Mouse (Mus musculus) ZHBTc4 (cell line): Measurements from ENCODE around the gene Zbtb16.

Source experiments
- DNase-seq: peaks from one replicate; pipeline ENCODE4 v3.0.0-alpha.2; 2011; ENCODE audit warnings: low read depth, low spot score

Zbtb16 gene

GRCm38 (mm10) chr9:48710355-48711295, 125.4 kb downstream of the Zbtb16 start:
- DNase-seq: no peak

DNA sequence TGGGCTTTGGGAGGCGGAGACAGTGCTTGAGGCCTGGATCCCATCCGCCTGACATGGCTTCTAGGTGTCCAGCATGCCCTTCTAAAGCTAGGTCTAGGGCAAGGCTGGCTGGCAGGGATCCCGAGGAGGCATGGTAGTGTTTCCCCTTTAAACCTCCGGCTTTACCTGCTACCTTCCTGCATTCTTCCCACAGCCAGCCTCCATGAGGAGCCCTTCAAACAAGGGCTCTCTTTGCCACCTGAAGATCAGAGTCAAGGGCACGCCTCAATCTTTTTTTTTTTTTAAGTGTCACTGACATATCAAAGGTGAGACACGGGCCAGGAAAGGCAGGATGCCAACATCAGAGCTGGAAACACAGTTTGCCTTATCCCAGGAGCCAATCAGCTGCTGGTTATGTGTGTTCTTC, 128.2 kb downstream of the Zbtb16 start:
- no peak for DNase-seq

DNA sequence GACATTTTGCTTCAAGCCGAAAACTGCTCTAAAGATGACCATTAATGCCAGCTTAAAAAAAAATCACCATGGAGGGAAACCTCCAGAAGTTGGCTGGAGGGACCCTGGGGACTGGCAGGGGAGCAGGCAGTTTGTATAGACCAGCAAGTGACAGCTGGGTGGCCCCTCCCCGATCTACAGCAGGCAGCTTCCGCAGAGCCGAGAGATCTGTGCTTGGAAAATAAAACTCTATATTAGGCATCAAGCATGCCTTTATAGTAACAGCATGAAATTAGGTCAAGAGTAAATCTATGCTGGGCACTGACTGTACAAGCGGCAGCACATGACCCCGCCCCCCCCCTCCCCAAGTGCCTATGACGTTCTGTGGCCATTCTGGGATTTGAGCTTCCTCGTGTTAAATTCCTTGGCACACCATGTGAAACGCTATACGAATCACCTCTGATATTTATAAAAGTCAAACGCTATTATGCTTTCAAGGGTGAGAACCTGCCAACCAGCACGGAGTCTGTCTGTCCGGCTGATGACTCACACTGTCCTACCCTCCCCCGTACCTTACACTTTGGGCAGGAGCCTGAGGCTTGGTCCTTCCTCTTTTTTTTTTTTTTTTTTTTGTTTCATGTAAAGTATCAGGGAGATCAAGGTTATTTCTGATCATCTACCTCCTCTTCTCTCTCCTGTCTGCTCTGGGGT, 128.7 kb downstream of the Zbtb16 start:
- DNase-seq: no peak

- DNase-seq: no peak
These were observed 134.7 kb downstream of the Zbtb16 start for GRCm38 (mm10) chr9:48701296-48701695.

GRCm38 (mm10) chr9:48700871-48701270, 135.2 kb downstream of the Zbtb16 start:
- DNase-seq: no peak

- no peak for DNase-seq
These were observed 138.6 kb downstream of the Zbtb16 start for GRCm38 (mm10) chr9:48697470-48697815.

DNA sequence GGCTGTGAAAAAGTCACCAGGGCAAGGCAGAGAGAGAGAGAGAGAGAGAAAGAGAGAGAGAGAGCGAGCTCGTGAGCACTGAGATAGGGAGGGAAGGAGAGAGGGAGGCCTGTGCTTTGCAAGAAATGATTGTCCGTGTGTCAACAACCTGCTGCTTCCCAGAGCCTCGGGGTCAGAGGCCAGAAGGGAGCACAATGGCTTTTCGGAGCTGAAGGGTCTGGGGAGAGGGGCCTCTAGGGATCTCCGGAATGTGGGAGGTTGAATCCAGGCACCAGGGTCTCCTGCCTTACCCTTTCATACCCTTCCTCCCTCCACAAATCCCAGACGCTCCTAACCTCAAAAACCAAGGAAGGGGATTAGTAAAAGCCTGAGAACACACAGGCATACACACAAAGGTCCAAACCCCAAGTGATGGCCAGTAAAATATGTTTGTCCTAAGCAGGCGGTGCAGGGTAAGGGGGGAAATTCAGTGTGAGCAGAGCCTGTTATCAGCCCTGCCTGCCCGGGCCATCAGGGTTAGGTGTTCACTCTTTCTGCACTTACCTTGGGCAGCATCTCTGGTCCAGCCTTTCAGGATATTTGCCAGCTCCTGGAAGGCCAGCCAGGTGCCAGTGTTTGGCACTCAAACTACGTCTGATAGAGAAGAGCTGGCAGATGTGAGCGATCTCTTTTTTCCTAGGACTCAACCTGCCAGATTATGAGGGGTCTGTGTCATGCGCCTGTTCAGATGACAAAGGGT, 139.1 kb downstream of the Zbtb16 start:
- no peak for DNase-seq

DNA sequence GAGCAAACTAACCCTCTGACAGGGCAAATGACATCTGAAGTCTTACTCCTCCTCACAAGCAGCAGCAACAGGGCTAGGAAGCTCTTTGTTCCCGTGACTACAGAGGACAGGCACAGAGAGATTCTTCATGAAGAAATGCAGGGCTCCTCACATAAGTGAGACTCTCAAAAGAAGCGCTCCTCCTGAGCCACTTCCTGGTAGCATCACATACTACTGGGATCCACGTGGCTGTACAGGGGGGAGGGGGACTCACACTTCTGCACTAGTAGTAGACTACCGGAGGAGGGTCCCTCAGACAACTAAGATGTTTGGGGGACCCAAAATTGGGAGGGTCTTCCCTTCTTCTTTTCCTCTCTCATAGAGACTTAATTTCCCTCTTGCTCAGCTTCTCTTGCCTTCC, 139.7 kb downstream of the Zbtb16 start:
- DNase-seq: no peak

GRCm38 (mm10) chr9:48695796-48696195, 140.2 kb downstream of the Zbtb16 start:
- peak; percentile 63 for DNase-seq

DNA sequence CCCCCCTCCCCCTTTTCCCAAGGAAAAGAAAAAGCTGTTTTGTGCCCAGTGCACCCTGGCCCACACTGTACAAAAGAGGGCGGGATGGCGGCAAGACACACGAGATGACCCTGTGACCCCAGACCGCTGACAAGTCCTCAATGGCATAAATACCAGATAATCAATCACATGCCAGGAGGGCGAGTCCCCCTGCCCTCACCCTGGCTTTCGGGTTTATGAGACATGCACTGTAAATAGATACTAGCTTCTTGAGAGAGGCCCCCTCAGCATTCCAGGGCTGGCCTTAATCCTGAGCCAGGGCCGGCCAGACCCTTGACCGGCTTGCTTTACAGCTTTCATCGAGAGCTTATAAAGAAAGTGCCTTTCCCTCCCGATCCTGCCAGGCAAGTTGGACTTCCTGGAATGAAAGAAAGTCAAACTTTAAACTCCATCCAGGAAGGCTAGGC, 141.4 kb downstream of the Zbtb16 start:
- no peak for DNase-seq

DNA sequence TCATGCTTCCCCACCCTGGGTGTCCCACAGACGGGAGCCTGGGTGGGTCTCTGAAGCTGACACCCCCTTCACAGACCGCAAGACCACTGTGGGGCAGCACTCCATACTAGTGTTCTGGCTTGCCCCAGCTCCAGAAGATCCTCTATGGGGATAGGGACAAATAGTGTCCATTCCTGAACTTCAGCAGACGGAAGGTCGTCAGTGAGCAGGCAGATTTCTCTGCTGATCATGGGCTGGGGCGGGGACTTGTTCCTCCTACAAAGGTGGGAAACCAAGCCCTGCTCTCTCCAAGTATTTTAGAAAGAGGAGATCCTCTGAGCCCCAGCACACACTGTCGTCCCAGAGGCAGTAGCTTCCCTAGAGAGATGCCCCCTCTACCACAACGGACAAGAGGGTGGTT, 142.3 kb downstream of the Zbtb16 start:
- DNase-seq: no peak

DNA sequence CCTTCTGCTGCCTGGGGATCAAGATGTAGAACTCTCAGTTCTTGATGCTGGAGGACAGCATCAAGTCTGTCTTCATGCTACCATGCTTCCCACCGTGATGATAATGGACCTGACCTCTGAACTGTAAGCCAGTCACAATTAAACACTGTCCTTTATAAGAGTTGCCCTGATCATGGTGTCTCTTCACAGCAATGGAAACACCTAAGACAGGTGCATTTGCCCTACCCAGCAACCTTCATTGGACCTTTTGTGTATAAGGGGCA, 146.4 kb downstream of the Zbtb16 start:
- DNase-seq: no peak

DNA sequence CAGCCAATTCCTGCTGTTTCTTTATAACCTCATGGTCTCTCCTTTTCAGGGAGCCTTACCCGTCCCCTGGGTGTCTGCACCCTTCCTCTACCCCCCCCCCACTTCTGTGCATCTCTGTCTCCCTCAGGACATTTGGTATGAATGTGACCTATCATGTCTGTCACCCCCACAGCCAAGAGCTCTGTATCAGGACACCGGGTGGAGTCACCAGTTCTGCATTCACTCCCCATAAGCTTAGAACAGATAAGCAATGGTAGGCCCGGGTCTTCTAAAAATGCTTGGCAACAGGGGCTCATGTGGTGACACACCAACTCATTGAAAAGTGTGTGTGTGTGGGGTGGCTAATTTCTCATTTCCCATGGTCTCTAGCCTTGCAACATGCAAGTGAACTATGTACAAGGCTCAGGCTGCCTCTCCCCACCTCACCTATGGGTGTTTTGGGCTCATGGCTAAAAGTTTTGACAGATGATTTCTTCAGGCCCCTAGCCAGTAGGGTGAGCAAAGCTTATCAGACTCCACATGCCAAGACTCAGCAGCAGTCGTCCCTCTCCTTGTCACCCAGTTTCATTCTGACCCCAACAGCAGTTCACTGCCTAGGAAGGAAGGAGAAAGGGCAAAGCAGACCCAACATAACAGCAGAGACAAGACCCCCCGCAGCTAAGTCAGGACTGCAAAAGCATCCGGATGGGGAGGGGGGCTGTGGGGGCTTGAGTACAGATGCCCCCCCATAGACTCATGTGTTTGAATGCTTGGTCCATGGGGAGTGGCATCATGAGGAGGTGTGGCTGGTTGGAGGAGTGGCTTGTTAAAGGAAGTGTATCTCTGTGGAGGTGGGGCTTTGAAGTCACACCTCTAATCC, 146.9 kb downstream of the Zbtb16 start:
- DNase-seq: no peak

DNA sequence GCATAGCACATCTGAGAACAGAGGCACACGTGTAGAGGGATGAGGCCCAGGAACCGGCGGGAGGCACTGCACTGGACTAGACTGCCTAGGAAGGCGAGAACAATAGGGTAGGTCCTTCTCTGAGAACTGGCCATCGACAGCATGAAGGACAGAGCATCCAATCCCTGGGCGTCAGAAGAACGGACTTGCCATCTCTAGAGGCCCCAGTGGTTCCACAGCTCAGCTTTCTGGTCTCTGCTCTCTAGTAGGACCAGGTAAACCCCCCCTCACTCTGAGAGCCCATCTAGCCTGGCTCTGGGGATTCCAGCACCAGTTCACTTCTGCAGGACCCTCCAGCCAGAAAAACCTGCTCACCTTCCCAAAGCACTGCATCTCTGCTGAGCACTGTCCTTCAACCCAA, 148.1 kb downstream of the Zbtb16 start:
- DNase-seq: no peak

- no peak for DNase-seq
These were observed 150.3 kb downstream of the Zbtb16 start for GRCm38 (mm10) chr9:48685721-48686120.

DNA sequence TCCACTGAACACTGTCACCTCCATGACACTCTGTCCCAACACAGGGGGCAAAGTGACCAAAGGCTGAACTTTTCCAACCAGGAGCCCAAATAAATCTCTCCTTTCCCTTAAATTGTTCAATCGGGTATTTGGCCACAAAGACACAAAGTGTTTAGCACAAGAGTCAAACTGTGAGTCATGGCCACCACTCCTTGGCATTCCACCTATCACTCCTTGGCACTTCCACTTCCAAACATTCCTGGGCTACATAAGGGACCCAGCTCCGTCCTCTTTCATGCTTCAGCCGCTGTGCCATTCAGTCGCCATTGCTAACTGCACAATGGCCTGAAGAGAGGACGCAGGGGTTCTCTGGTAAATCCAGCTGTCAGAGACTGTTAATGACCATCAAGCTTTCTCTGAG, 151.9 kb downstream of the Zbtb16 start:
- no peak for DNase-seq

- no peak for DNase-seq
These were observed 154.8 kb downstream of the Zbtb16 start for GRCm38 (mm10) chr9:48681193-48681592.

DNA sequence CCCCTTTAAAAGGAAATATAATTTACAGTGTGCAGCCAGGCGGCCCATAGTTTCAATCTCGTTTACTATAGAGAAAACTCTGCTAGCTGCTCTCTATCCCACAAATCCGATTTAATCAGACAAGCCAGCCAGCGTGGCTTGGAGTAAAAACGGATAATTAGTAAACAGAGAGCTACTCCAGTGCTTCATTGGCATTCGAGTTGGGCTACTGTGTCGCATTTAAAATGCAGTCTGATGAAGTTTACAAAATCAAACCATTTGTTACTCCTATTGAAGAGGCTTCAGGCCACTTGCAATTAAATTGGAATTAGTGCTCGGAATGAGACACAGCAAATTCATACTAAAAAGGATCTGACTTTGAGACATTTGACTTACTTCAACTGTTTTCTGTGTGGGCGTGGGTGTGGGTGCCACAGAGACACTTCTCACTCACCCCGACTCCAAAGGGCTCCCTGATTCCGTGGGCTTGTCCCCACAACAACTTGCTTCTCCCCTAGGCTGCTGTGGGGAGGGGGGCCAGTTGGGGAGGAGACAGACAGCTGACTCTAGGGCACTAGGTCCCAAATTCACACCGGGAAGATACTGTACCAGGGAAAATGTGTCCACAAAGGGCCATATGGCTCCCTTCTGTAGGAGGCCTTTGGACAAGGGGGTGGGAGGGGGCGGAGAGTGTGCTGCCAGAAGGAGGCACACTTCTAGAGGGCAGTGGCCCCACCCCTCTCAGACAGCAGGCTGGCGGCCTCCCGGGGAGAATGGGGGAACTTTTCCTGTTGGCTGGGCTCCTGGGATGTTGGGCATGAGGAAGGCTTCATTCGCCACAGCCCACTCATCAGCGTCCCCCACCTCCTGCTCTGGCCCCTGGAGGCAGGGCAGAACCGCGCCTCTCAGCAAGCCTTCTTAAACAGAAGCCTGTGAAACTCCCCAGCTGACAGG, 157.3 kb downstream of the Zbtb16 start:
- no peak for DNase-seq

- no peak for DNase-seq
These were observed 160.8 kb downstream of the Zbtb16 start for GRCm38 (mm10) chr9:48675151-48675790.
